Mouse (Mus musculus) regulatory T cell (primary cell): ENCODE measurements around the gene Sord.

Experiments used
- in situ Hi-C: fragments of 300-600 bp; cut with MboI, MseI; formaldehyde crosslinking; loops from one replicate; pipeline ENCODE4 v1.15.1; 2025; ENCODE audit warnings: high pct_unique_total_duplicates

Gene Sord

GRCm38 (mm10) chr2:122301081-122301920, 66.8 kb downstream of the Sord start:
- in situ Hi-C loops = loop anchor here (5.0 kb wide), 1 partner anchor 104 kb away; no protein-coding TSS in a partner anchor

DNA sequence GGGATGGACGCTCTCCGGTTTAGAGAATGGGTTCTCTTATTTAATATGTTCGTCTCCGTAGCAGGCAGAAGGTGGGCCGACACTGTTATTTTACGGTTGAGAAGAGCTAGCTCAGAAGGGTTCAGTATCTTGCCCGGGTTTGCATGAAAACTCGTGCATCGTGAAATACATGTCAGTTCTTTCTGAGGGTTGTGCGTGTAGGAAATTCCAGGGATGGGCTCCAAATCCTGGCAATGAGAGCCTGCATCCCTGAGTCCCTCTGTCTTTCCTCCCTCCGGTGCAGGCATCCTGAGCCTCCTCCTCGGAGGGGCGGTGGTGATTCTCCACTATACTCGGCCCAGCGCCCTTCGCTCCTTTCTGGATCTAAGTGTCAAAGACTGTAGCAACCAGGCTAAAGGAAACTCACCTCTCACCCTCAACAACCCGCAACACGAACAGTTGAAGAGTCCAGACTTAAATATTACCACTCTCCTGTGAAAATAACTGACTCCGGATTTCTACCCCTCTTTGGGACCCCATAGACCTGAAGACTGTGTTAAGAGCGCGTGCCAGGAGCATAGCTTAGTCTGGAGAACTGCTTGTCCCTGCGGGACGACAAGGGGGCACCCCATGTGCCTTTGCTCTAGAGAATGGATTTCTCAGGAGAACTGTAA, 67.5 kb downstream of the Sord start:
- in situ Hi-C loops = loop anchor here (5.0 kb wide), 1 partner anchor 105 kb away; no protein-coding TSS in a partner anchor

- in situ Hi-C loops = loop anchor here (5.0 kb wide), 1 partner anchor 105 kb away; no protein-coding TSS in a partner anchor
These were observed 68.2 kb downstream of the Sord start for GRCm38 (mm10) chr2:122302574-122303241.

DNA sequence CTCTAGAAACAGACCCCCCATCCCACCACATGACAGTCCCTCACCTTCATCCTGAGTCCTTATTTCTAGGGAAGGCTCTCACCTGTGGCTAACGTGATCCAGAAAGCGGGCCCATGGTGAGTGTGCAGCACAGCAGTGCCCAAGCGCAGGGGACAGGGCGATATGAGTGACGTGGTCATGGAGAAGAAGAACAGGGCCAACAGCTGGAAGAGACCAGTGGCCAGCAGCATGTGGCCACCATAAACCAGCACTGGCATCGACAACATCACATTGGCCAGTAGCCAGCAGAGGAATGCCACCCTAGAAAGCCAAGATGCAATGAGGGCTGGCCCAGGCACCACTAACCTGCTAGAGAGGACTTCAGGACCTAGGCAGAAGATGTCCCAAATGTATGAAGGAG, 70.0 kb downstream of the Sord start:
- in situ Hi-C loops = loop anchor here (5.0 kb wide), 1 partner anchor 107 kb away; no protein-coding TSS in a partner anchor

GRCm38 (mm10) chr2:122305097-122305892, 70.7 kb downstream of the Sord start:
- in situ Hi-C loops = loop anchor here (5.0 kb wide), 1 partner anchor 42 kb away; no protein-coding TSS in a partner anchor

- in situ Hi-C loops = loop anchor here (5.0 kb wide), 1 partner anchor 41 kb away; no protein-coding TSS in a partner anchor
These were observed 71.6 kb downstream of the Sord start for GRCm38 (mm10) chr2:122306184-122306583.

DNA sequence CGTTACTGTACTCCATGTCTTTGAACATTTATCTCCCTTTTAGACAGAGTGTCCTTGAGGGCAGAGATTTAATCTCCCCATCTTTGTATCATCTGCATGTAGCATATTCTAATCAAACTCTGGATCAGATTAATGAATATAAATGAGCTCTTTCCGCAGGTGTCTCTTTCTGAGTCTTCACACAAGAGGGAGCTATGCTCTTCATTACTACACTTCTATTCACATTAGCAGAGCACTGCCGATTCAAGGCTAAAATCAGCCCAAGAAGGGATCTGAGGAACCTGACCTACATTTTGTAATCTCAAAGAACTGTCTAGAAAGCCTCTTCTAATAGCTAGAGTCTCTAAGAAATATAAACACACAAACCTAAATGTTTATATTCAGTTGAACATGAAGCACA, 75.1 kb downstream of the Sord start:
- in situ Hi-C loops = loop anchor here (5.0 kb wide), 1 partner anchor 38 kb away; no protein-coding TSS in a partner anchor

GRCm38 (mm10) chr2:122311561-122311960, 77.0 kb downstream of the Sord start:
- in situ Hi-C loops = no loop called here

GRCm38 (mm10) chr2:122312722-122313417, 78.3 kb downstream of the Sord start:
- in situ Hi-C loops = no loop called here

- in situ Hi-C loops = no loop called here
These were observed 79.0 kb downstream of the Sord start, which contains the start of gene Duoxa1 for GRCm38 (mm10) chr2:122313536-122313935. Gene Duoxa1, minus strand, starts transcription at chr2:122313730.
